Mouse (Mus musculus): ENCODE results near the gene Klhl18. TPM values are rescaled to one million over a fixed set of nuclear protein-coding genes. Genes with fewer than 3 reads are reported as not detected.
"Not testable (repeated sequence)": the region's sequence is repeated elsewhere in the genome, so short reads cannot be mapped to it uniquely, and the experiment has no call there.

Gene Klhl18
- polyA plus RNA-seq, 1 experiment from 2014 or later = 7.1 TPM

- ATAC-seq (replicated peaks; ENCODE audit: low FRiP score) = no peak
These were observed 88.5 kb downstream of the Klhl18 start for GRCm38 (mm10) chr9:110388011-110388410.

GRCm38 (mm10) chr9:110384369-110384929 is 92.0 kb downstream of the Klhl18 start:
- 92% methylated on average over 7 of the region's 7 CpGs for WGBS

More at GRCm38 (mm10) chr9:110388011-110388410, 88.5 kb downstream of the Klhl18 start:
- no peak for DNase-seq (ENCODE audit: low spot score)
- 89% methylated on average over 7 of the region's 7 CpGs for WGBS
- Histone ChIP-seq H3K4me1 (replicated peaks; ENCODE audit: control insufficient read depth, insufficient read depth, low read length) (no peaks in the 10 kb centered on the region), H3K4me3 (ENCODE audit: low read depth, low read length) (no peak overlapping the region), H3K4me2 (no peak overlapping the region), H3K27me3 (replicated peaks; ENCODE audit: control insufficient read depth, insufficient read depth, low read length) (no peaks in the 10 kb centered on the region), H3K36me3 (ENCODE audit: control insufficient read depth, insufficient read depth, low read length) (peaks cover 69% of the 10 kb centered on the region), H3K27ac (ENCODE audit: low read depth, low read length) (no peak overlapping the region), H3K9ac (ENCODE audit: low read depth, low read length) (no peak overlapping the region), H3K9me3 (ENCODE audit: control insufficient read depth, low read length) (no peaks in the 10 kb centered on the region)

GRCm38 (mm10) chr9:110381292-110381691 is 95.2 kb downstream of the Klhl18 start:
- Histone ChIP-seq H3K36me3 (ENCODE audit: control insufficient read depth, insufficient read depth, low read length) (peaks cover 42% of the 10 kb centered on the region), H3K4me1 (replicated peaks; ENCODE audit: control insufficient read depth, insufficient read depth, low read length) (0 out of 2 replicates have a peak, but pooled peaks cover 5% of the 10 kb centered on the region), H3K27ac (ENCODE audit: low read depth, low read length) (no peak overlapping the region), H3K4me2 (no peak overlapping the region), H3K9me3 (ENCODE audit: control insufficient read depth, low read length) (no peaks in the 10 kb centered on the region), H3K9ac (ENCODE audit: low read depth, low read length) (no peak overlapping the region), H3K4me3 (ENCODE audit: low read depth, low read length) (no peak overlapping the region), H3K27me3 (replicated peaks; ENCODE audit: control insufficient read depth, insufficient read depth, low read length) (no peaks in the 10 kb centered on the region)
- 77% methylated on average over 12 of the region's 12 CpGs for WGBS
- ATAC-seq (replicated peaks; ENCODE audit: low FRiP score) (no peak), DNase-seq (ENCODE audit: low spot score) (no peak)

More at GRCm38 (mm10) chr9:110384369-110384929, 92.0 kb downstream of the Klhl18 start:
- Histone ChIP-seq H3K27me3 (replicated peaks; ENCODE audit: control insufficient read depth, insufficient read depth, low read length) (no peaks in the 10 kb centered on the region), H3K9me3 (ENCODE audit: control insufficient read depth, low read length) (no peaks in the 10 kb centered on the region), H3K9ac (ENCODE audit: low read depth, low read length) (no peak overlapping the region), H3K4me2 (no peak overlapping the region), H3K4me1 (replicated peaks; ENCODE audit: control insufficient read depth, insufficient read depth, low read length) (0 out of 2 replicates have a peak, but pooled peaks cover 5% of the 10 kb centered on the region), H3K36me3 (ENCODE audit: control insufficient read depth, insufficient read depth, low read length) (peaks cover 52% of the 10 kb centered on the region), H3K4me3 (ENCODE audit: low read depth, low read length) (no peak overlapping the region), H3K27ac (ENCODE audit: low read depth, low read length) (no peak overlapping the region)
- ATAC-seq (replicated peaks; ENCODE audit: low FRiP score) = no peak
- no peak for DNase-seq (ENCODE audit: low spot score)

GRCm38 (mm10) chr9:110380662-110381061 is 95.8 kb downstream of the Klhl18 start:
- H3K9me3 ChIP-seq (ENCODE audit: control insufficient read depth, low read length) = no peaks in the 10 kb centered on the region
- WGBS = 55% methylated on average over 21 of the region's 21 CpGs
- no peak overlapping the region for H3K27ac ChIP-seq (ENCODE audit: low read depth, low read length)
- no peaks in the 10 kb centered on the region for H3K27me3 ChIP-seq (replicated peaks; ENCODE audit: control insufficient read depth, insufficient read depth, low read length)
- H3K4me1 ChIP-seq (replicated peaks; ENCODE audit: control insufficient read depth, insufficient read depth, low read length) = 0 out of 2 replicates have a peak, but pooled peaks cover 5% of the 10 kb centered on the region
- H3K4me3 ChIP-seq (ENCODE audit: low read depth, low read length) = no peak overlapping the region
- peak overlapping the region; percentile 2; the same call in 1 of the 2 replicates for H3K4me2 ChIP-seq
- no peak overlapping the region for H3K9ac ChIP-seq (ENCODE audit: low read depth, low read length)
- ATAC-seq (replicated peaks; ENCODE audit: low FRiP score) (peak; percentile 25; the same call in 1 of the 2 replicates), DNase-seq (ENCODE audit: low spot score) (no peak)
- H3K36me3 ChIP-seq (ENCODE audit: control insufficient read depth, insufficient read depth, low read length) = peaks cover 37% of the 10 kb centered on the region

- DNase-seq (ENCODE audit: low spot score) = no peak
- Histone ChIP-seq H3K4me2 (no peak overlapping the region), H3K36me3 (ENCODE audit: control insufficient read depth, insufficient read depth, low read length) (peaks cover 31% of the 10 kb centered on the region), H3K9ac (ENCODE audit: low read depth, low read length) (no peak overlapping the region), H3K4me1 (replicated peaks; ENCODE audit: control insufficient read depth, insufficient read depth, low read length) (0 out of 2 replicates have a peak, but pooled peaks cover 5% of the 10 kb centered on the region), H3K4me3 (ENCODE audit: low read depth, low read length) (no peak overlapping the region), H3K27ac (ENCODE audit: low read depth, low read length) (no peak overlapping the region), H3K27me3 (replicated peaks; ENCODE audit: control insufficient read depth, insufficient read depth, low read length) (no peaks in the 10 kb centered on the region), H3K9me3 (ENCODE audit: control insufficient read depth, low read length) (no peaks in the 10 kb centered on the region)
- ATAC-seq (replicated peaks; ENCODE audit: low FRiP score) = no peak
- WGBS = 98% methylated on average over 8 of the region's 8 CpGs
These were observed 97.1 kb downstream of the Klhl18 start for GRCm38 (mm10) chr9:110379361-110379760.

DNA sequence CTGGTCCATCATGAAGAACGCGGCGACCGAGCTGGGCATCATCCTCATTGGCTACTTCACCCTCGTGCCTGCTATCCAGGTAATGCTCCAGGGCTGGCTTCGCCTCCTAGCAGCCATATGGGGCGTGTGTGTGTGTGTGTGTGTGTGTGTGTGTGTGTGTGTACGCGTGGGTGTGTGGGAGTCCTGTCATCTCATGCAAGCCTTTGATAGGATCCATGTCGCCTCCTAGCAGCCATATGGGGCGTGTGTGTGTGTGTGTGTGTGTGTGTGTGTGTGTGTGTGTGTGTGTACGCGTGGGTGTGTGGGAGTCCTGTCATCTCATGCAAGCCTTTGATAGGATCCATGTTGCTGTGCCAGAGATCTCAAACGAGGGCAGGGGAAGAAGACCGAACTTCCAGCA is 98.8 kb downstream of the Klhl18 start:
- peaks cover 29% of the 10 kb centered on the region for H3K36me3 ChIP-seq (ENCODE audit: control insufficient read depth, insufficient read depth, low read length)

More for the DNA sequence above, 98.8 kb downstream of the Klhl18 start:
- not testable (repeated sequence) for H3K9me3 ChIP-seq (ENCODE audit: control insufficient read depth, low read length); H3K4me2 ChIP-seq; H3K9ac ChIP-seq (ENCODE audit: low read depth, low read length); ATAC-seq (replicated peaks; ENCODE audit: low FRiP score); H3K27me3 ChIP-seq (replicated peaks; ENCODE audit: control insufficient read depth, insufficient read depth, low read length); H3K27ac ChIP-seq (ENCODE audit: low read depth, low read length); H3K4me3 ChIP-seq (ENCODE audit: low read depth, low read length); DNase-seq (ENCODE audit: low spot score); H3K4me1 ChIP-seq (replicated peaks; ENCODE audit: control insufficient read depth, insufficient read depth, low read length)
- WGBS = 90% methylated on average over 13 of the region's 15 CpGs

Other genes with a start within 250 kb of the Klhl18 start
- gene Cspg5, start 232.9 kb downstream of the Klhl18 start, polyA plus RNA-seq (2014; fragmentation: Nextera tagmentation; extraction: Ambion mirVana) = 0.21 and 0.34 TPM in 2 replicates
- 27.7 TPM in 2 replicates for gene Elp6, start 171.5 kb downstream of the Klhl18 start, polyA plus RNA-seq (2014; fragmentation: Nextera tagmentation; extraction: Ambion mirVana)
- 32.9 and 36.7 TPM in 2 replicates for gene Scap, start 143.4 kb downstream of the Klhl18 start, polyA plus RNA-seq (2014; fragmentation: Nextera tagmentation; extraction: Ambion mirVana)
- gene Ptpn23, start 68.5 kb downstream of the Klhl18 start, polyA plus RNA-seq (2014; fragmentation: Nextera tagmentation; extraction: Ambion mirVana) = 13.2 and 13.6 TPM in 2 replicates
- 16.6 and 19.0 TPM in 2 replicates for gene Ngp, start 56.9 kb downstream of the Klhl18 start, polyA plus RNA-seq (2014; fragmentation: Nextera tagmentation; extraction: Ambion mirVana)
- gene Kif9, start 264 bp upstream of the Klhl18 start, polyA plus RNA-seq (2014; fragmentation: Nextera tagmentation; extraction: Ambion mirVana) = 0.66 and 1.0 TPM in 2 replicates
- 36.3 and 44.9 TPM in 2 replicates for gene Setd2, start 55.9 kb upstream of the Klhl18 start, polyA plus RNA-seq (2014; fragmentation: Nextera tagmentation; extraction: Ambion mirVana)
- gene Nradd, start 147.8 kb upstream of the Klhl18 start, polyA plus RNA-seq (2014; fragmentation: Nextera tagmentation; extraction: Ambion mirVana) = 8.2 and 9.9 TPM in 2 replicates
- 8.0 TPM in 2 replicates for gene Nbeal2, start 177.5 kb upstream of the Klhl18 start, polyA plus RNA-seq (2014; fragmentation: Nextera tagmentation; extraction: Ambion mirVana)
- 161 TPM in 2 replicates for gene Ccdc12, start 179.8 kb upstream of the Klhl18 start, polyA plus RNA-seq (2014; fragmentation: Nextera tagmentation; extraction: Ambion mirVana)

Data from liver, embryonic 11.5 days (tissue).